Mouse (Mus musculus) ovary, postnatal 10 days (tissue): ENCODE data around the gene Klhl24.
"Not testable (repeated sequence)": the region's sequence is repeated elsewhere in the genome, so short reads cannot be mapped to it uniquely, and the experiment has no call there.

Experiments
- DNase-seq: peaks from one replicate; pipeline ENCODE4 v3.0.0; 2022; ENCODE audit warnings: low spot score

Gene Klhl24

DNA sequence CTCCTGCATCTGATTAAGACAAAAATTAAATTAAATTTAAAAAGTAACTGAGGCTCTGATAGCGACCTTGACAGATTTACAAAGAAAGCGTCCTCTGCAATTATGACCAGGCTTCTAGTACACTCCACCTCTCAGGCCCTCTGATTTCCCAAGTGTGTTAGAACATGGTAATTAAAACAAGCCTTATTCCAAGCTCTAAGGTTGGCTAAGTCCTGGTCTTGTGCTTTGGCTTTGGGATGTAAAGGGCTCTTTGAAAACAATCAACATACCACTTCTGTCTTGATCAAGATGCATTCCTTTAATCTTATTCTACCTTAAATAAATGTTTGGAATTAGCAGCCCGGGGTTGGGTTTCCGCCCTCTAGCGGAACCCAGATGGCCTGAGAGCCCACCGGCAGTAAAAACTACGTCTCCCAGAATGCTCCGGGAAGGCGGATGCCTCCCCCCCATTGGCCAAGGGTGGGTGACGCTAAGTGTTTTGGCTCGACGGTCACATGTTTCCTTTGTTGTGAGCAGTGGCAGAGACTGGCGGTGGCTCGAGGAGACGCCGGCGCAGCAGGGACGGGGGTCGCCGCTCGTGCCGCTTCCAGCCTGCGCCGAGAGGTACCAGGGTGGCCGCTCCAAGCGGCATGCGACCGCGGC, at the start of gene Klhl24:
Gene Klhl24, plus strand, starts transcription at position 474 of the 642 bp plus-strand sequence.
- peak; percentile 62 for DNase-seq

DNA sequence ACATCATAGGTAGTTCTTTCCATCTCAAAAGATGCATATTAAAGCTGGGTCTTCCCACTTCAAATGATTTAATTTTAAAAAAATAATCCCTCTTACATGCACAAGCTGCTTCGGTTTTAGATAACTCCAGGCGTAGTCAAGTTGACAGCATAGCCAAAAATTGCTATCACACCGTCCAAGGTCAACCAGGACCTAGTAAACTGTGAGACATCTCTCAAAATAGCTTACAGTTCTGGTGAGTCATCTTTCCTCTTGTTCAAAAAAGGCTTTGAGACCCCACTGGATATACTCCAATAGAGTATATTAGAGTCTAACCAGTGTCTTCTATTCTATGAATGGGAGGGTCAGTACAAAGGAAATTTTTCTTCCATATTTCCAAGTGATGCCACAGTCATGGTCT, 44.7 kb upstream of the Klhl24 start:
- DNase-seq: no peak

DNA sequence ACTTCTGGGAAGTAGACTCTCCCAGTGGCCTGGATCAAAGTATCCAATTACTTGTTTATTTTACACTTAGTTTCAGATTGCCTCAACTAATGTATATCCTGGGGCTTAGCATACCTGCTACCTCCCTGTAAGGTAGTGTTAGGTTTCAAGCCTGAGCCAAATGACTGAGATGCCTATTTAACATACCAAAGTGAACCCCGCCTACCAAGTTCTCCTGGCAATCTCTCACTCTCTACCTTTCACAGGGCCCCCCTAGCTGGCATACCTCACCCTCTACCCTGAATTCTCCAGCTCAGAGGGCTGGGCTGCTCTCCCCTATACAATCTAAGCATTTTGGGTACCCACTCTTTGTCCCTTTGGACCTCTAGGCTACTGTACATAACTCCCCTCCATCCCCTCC, 24.6 kb upstream of the Klhl24 start:
- no peak for DNase-seq

DNA sequence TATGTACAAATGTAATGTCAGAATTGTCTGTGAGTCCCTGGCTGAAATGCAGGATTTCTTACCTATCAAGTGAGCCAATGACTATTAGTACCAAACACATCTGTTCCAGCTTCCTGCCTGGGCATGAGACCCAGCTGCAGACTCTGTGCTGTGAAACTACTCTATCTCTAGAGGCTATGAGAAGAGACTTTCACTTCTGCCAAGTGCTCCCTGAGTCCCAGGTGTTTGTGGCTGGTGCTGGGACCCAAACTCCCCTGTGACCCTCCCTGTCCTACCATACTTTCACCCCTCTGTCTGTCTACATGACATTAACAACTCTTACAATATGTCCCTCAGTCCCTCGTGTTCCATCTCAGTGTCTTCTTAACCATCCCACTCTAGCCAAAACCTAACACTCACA, 20.7 kb upstream of the Klhl24 start:
- DNase-seq: no peak

DNA sequence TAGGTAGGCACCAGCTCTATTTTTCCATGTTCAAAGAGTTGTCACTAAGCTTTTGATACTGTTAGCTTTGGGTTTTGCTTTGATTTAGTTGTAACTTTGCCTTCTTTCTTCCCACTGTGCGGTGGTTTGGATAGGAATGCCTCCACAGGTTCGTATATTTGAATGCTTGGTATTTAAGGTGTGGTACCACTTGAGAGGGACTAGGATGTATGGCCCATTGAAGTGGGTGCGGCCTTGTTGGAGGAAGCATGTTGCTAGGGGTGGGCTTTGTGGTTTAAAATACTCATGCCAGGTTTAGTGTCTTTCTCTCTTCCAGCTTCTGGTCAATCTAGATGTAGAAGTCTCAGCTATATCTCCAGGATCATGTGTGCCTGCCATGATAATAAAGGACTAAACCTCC, 17.1 kb upstream of the Klhl24 start:
- no peak for DNase-seq

DNA sequence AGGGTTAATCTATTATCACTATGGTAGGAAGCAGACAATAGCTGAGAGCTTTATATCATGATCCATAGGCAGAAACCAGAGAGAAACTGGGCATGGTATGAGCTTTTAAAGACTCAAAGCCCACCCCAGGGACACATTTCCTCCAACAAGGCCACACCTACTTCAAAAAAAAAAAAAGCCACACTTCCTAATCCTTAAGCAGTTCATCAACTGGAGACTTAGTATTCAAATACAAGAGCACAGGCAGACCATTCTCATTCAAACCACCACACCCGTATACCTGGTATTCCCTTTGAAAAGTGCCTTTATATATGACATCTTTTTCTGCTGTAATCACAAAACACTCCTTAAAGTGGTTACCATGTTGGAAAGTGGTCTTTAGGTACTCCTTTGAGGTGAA, 12.7 kb upstream of the Klhl24 start:
- no peak for DNase-seq

DNA sequence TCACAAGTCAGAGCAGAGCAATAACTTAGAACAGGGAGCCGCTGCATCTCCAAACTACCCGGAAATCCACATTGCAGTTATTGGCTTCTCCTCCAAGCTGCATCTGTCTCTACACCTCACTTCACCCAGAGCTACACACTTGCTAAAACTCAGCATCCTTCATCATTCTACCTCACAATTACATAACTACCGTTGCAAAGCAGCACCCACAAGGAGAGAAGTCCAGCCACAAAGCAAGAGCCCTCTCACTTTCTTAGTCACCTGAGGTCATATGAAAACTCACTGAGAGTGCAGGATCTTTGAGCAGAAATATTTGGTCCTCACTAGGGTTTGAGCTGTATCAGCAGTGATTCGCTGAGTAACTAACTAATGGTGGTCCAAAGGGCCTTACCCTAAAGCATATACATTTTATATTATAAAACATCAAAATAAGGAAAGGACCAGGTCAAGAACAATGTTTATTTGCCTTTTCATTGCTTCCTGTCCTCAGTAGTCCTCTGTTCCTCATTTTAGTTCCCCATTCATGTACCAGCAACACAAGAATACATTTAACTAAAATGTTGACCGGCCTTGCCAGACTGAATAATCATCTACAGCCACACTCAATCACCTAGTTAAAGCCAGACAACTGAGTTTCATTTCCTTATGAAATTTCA, 12.0 kb upstream of the Klhl24 start:
- no peak for DNase-seq

DNA sequence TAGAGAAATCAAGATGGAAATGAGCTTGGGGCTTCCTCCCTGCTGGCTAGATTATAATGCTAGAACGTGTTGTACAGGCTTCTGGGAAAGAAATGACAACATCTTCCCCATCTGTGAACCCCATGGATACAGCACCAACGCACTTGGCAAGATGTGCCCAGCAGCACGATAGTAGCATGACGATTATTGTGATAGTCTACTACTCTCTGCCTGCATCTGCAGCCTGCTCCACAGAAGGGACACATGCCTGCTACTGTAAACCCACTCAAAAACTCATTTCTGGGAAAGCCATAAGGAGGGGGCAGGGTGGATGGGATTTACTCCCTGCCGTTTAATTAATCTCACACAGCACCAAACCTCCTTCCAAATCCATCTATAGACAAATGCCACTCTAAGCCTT, 10.4 kb upstream of the Klhl24 start:
- no peak for DNase-seq

DNA sequence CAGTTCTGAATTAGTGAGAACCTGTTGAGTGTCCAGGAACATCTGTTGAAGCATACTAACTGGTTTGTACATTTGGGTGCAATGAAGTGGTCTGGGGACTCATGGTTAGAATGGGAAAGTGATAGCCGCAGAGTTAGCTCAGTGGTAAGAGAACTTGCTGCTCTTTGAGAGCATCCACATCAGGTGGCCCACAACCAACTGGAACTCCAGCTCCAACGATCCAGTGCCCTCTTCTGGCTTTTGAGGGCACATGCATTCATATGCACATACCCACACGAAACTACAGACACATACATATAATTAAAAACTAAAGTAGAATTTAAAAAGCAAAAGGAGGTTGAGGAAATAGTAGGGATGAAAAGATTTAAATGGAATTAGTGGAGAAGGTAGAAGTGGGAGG, 7.7 kb upstream of the Klhl24 start:
- DNase-seq: no peak

DNA sequence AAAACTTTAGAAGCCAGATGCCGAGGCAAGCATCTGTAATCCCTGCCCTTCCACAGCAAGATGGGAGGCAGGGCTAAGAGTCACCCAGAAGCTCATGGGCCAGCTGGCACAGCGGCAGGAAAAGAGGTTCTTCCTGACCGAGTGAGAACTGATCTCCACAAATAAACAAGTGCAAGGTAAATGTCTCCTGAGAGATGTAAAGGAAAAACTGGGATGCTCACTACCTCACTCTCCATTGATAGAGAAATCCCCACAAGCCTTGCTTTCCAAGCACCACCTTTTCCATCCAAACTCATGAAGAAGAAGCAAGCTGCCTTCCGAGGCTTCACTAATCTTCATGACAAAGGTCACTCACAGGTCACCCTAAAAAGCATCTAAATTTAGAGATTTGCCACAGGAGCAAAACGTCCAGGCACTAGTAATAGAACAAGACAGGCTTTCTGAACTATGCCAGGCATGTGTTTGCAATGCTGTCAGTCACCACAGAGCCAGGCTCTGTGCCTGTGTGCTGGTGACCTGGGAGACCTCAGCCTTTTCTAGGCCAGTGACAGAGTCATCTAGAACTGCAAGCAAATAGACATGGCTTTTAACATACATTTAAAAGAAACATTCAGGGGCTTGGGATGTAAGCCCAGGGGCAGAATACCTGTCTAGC, 6.3 kb upstream of the Klhl24 start:
- DNase-seq: no peak

DNA sequence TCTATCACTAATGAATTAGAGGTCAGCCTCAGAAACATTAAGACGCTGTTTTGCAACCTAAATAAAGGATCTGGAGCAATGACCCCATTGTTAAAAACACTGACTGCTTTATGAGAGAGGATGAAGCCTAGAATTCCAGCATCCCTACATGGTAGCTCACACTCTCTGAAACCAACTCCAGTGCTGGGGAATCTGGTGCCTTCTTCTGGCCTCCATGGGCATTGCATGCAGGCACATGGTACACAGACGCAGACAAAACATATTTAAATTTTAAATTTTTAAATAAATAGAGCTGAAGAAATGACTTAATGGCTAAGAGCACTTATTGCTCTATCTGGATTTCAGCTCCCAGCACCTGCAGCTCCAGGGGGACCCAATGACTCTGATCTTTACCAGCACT, 1.4 kb upstream of the Klhl24 start:
- DNase-seq: no peak

DNA sequence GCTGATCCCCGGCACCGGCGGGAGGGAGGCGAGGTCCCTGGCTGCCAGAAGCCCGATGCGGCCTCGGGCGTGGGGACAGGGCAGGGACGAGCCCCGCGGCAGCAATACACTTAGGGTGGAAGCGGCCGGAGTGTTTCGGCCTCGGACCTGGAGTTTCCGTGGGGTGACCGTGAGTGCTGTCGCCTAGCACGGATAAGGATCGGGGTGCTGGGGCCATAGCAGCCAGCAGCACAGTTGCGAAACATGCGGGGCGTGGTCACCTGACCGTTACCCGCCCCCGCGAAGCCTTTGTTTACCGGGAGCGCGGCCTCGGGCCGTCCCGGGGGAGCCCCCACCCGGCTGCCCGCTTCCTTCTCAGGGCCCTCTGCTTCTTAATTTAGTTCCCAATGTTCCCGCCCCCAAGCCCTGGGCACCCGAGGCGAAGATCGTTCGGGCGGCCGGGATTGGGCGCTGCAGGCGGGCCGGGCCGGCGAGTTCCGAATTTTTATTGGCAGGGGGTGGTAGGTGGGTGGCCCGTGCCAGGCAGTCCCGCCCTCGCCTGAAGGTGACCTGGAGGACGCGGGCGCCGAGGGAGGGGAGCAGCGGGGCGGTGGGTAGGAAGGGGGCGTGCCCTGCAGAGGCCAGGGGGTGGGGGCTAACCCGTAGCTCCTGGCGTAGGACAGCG, 501 bp downstream of the Klhl24 start:
- peak; percentile 79 for DNase-seq

DNA sequence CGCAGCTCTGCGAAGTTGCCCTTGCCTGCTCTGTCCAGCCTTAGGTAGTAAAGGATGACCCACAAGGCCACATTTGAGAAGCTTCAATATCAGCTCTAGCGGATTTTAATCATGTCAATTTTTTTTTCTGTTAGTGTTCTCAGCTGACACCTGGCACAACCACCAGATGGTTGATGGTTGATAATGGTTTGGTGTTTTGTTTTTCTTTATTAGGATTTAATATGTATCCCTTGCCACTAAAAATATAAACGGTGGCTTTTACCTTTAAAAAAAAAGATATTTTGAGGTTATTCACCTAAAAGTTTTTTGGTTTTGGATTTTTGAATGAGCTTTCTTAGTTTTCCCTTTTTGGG, 1.0 kb downstream of the Klhl24 start:
- no peak for DNase-seq

DNA sequence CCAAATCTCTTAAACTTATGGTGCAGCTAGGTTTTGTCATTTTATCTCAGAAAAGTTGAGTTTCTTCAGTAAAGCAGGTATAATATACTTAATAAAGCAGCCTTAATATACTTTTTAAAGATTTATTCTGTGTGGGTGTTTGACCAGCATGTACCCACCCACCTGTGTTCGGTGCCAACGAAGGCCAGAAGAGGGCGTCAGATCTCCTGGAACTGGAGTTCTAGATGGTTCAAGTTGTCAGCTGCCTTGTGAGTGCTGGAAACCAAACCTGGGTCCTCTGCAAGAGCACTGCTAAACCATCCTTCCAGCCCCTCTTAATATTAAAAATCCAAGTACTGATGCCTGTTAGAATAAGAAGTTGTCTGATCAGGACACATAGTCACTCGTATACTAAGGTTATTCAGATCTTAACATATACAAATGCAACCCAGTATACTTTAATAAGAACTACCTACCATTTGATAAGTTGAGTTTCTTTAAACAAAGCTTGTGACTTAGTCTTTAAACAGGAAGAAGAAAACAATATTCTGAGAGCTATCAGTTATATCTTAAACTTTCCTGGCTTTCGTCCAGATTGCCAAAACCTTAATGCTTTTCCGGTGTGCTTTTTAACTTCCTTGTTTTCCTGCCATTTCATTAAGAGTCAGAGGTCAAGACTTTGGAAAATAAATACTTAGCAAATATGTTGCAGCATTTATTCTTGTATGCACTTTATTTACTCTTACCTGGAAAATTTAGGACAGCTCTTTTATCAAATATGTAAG, 1.7 kb downstream of the Klhl24 start:
- no peak for DNase-seq

DNA sequence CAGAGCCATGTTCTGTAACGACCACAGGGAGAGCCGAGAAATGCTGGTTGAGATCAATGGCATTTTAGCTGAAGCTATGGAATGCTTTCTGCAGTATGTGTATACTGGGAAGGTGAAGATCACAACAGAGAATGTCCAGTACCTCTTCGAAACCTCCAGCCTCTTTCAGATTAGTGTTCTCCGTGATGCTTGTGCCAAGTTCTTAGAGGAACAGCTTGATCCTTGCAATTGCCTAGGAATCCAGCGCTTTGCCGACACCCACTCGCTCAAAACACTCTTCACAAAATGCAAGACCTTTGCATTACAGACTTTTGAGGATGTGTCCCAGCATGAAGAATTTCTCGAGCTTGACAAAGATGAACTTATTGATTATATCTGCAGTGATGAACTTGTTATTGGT, 9.7 kb downstream of the Klhl24 start:
- no peak for DNase-seq

DNA sequence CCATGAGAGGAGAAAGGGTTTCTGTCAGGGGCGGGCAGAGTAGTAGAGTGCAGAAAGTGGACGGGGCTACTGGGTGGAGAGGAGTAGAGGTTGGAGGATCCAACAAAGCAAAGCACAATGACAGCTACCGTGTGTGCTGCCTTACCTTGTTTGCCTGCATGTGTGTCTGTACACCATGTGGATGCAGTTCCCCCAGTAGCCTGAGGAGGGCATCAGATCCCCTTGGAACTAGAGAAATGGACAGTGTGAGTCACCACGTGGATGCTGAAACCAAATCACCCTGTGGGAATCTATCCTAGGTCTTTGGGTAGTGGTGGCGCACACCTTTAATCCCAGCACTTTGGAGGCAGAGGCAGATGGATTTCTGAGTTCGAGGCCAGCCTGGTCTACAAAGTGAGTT, 11.6 kb downstream of the Klhl24 start:
- DNase-seq: no peak

DNA sequence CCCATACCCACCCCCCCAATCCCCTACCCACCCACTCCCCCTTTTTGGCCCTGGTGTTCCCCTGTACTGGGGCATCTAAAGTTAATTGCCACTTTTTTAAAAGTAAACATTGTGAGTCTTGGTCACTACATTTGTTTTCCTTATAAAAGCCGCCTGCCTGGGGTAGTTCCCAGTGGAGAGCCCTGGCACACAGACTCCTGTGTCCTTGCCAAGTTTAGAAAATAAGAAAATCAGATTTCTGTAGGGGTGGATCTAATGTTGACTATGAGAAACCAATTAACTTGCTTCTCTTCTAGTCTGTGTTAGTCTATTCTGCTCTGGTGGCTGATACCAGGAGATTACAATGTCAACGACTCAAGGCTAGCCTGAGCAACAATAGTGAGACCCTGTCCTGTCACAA, 15.3 kb downstream of the Klhl24 start:
- no peak for DNase-seq

DNA sequence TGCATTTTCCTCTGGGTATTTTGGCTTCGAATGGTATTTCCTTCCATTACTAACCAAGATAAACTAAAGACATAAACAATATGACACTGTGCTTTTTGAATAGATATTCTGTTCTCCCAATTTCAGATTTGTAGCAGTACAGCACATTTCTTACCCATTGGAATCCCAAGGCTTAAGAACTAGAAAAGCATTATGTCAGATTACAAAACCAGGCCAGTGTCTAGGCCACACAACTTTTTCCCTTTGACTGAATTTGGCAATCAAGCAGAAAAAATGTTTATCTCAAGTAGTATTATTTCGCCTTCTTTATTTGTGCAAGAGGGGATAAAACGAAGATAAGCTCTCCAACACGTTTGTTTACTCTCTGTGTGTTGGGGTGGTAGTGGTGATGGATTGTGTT, 18.7 kb downstream of the Klhl24 start:
- DNase-seq: no peak

DNA sequence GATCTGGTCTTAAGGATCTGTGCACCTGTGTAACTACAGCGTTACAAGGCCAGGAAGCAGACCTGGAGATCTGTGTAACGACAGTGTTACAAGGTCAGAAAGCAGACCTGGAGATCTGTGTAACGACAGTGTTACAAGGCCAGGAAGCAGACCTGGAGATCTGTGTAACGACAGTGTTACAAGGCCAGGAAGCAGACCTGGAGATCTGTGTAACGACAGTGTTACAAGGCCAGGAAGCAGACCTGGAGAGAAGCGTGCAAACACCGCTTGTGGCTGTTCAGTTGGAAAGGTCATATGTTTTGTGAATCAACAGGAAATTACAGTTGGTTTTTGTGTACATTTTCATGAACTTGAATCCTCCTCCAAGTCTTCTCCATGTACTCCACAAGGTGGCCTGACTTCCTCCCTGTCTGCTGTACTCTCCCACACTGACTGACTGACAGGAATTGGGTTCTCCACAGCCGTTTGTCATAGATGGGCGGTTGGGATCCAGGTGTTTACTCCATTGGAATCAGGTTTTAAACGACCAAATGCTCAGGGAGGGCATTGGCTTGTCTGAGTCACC, 29.1 kb downstream of the Klhl24 start:
- DNase-seq: not testable (repeated sequence)

DNA sequence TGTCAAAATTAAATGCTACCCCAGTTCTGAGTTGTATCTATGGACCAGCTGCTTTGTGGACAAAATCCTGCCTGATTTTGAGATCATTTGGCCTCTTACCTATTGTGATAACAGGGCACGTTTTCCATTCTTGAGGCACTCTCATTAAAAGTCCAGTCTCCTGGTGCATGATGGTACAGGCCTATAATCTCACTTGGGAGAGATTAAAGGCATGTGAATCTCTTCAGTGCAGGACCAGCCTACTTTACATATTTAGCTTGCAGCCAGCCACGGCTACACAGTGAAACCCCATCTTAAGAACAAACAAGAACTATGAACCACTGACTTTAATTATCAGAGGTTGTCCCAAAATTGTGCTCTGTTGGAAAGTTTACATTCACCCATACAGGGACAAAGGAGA, 33.1 kb downstream of the Klhl24 start:
- DNase-seq: no peak

DNA sequence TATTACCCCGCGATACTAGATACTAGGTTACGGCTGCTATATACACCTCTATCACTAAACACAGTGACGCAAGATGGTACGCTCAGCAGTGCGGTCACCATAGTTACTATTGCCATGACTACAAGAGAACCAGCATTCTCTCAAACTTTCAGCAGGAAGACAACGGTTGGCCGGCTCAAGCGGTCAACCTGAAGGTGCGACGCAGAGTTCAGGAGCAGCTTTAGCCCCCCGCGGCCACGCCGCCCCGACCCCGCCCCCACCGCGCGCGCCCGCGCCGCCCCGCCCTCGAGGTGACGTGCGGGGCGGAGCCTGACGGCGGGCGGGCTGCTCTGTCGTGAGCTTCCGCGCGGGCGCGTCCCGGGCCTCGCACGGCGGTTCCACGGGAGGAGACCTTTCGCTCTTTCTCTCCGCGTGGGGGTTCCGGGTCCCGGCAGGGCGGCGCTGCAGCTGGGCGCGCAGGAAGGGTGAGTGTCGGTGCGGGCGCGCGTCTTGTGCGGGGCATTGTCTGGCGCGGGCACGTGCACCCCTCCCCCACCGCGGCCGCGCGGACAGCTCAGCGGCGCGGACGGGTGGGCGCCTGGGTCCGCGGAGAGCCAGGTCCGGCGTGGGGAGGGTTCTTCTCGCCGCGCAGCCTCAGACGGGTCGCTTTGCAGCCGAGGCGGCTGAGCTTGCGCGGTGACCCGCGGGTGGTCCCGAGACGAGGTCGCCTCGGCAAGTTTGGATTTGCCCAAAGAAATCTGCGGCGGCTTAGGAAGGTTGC, 43.6 kb downstream of the Klhl24 start, which contains the start of gene Yeats2:
Gene Yeats2, plus strand, starts transcription at position 292 of the 760 bp plus-strand sequence.
- DNase-seq: peak; percentile 70
